Mouse (Mus musculus) adrenal gland, adult 2 months (tissue): ENCODE results near the gene Ilkap. TPM values are rescaled to one million over a fixed set of nuclear protein-coding genes. Genes with fewer than 3 reads are reported as not detected.
A peak's percentile ranks its signal among the peaks of the same experiment; 100 is the strongest.

Experiments used
- DNase-seq: peaks from one replicate; pipeline ENCODE4 v3.0.0; 2021
- polyA plus RNA-seq: library from polyadenylated mRNA; depleted of rRNA; stranded (reverse); fragments of >200 nt; gene quantifications from 2 replicates; pipeline ENCODE4 v1.2.3, GENCODE M21; 2012
- total RNA-seq, 2 experiments: library from RNA; stranded (reverse); gene quantifications; 2 replicates each; pipeline ENCODE4 v1.2.3; 2021

Ilkap gene
- total and polyA plus RNA-seq, 3 experiments, result 88.8 to 122 (median 94.7) TPM

- no peak for DNase-seq
Observed at GRCm38 (mm10) chr1:91414903-91415302, 16.3 kb upstream of the Ilkap start.

- peak; percentile 84 for DNase-seq
Observed at GRCm38 (mm10) chr1:91413898-91414594, 15.4 kb upstream of the Ilkap start, which contains the start of gene Hes6. TSS of gene Hes6 (minus strand) at chr1:91414038.

GRCm38 (mm10) chr1:91413536-91413897, 14.9 kb upstream of the Ilkap start:
- DNase-seq, result no peak

- DNase-seq, result peak; percentile 97
Observed at GRCm38 (mm10) chr1:91413030-91413506, 14.5 kb upstream of the Ilkap start.

GRCm38 (mm10) chr1:91412286-91413029, 13.8 kb upstream of the Ilkap start:
- peak; percentile 68 for DNase-seq

GRCm38 (mm10) chr1:91411631-91412285, 13.1 kb upstream of the Ilkap start:
- DNase-seq, result no peak

GRCm38 (mm10) chr1:91407819-91408218, 9.2 kb upstream of the Ilkap start:
- no peak for DNase-seq

GRCm38 (mm10) chr1:91405406-91406169, 7.0 kb upstream of the Ilkap start:
- DNase-seq, result no peak

GRCm38 (mm10) chr1:91404976-91405375, 6.4 kb upstream of the Ilkap start:
- DNase-seq, result no peak

GRCm38 (mm10) chr1:91397927-91398259, 722 bp downstream of the Ilkap start:
- no peak for DNase-seq

- DNase-seq, result no peak
Observed at GRCm38 (mm10) chr1:91390369-91390768, 8.2 kb downstream of the Ilkap start.

- DNase-seq, result no peak
Observed at GRCm38 (mm10) chr1:91381091-91381471, 17.5 kb downstream of the Ilkap start.

GRCm38 (mm10) chr1:91380453-91381090, 18.0 kb downstream of the Ilkap start:
- DNase-seq, result peak; percentile 65

GRCm38 (mm10) chr1:91373414-91373835, 25.2 kb downstream of the Ilkap start:
- no peak for DNase-seq

GRCm38 (mm10) chr1:91370055-91370454, 28.6 kb downstream of the Ilkap start:
- peak; percentile 71 for DNase-seq

- DNase-seq, result no peak
Observed at GRCm38 (mm10) chr1:91369408-91369807, 29.2 kb downstream of the Ilkap start.

- no peak for DNase-seq
Observed at GRCm38 (mm10) chr1:91367295-91367694, 31.3 kb downstream of the Ilkap start.

- DNase-seq, result peak; percentile 82
Observed at GRCm38 (mm10) chr1:91366215-91367108, 32.2 kb downstream of the Ilkap start, which contains the start of gene Erfe. TSS of gene Erfe (plus strand) at chr1:91366430.

GRCm38 (mm10) chr1:91365816-91366214, 32.8 kb downstream of the Ilkap start:
- no peak for DNase-seq
